Mouse (Mus musculus): ENCODE results near the gene Nrl. TPM values are rescaled to one million over a fixed set of nuclear protein-coding genes. Genes with fewer than 3 reads are reported as not detected.

Nrl gene
- polyA plus RNA-seq, 1 experiment = not detected

DNA sequence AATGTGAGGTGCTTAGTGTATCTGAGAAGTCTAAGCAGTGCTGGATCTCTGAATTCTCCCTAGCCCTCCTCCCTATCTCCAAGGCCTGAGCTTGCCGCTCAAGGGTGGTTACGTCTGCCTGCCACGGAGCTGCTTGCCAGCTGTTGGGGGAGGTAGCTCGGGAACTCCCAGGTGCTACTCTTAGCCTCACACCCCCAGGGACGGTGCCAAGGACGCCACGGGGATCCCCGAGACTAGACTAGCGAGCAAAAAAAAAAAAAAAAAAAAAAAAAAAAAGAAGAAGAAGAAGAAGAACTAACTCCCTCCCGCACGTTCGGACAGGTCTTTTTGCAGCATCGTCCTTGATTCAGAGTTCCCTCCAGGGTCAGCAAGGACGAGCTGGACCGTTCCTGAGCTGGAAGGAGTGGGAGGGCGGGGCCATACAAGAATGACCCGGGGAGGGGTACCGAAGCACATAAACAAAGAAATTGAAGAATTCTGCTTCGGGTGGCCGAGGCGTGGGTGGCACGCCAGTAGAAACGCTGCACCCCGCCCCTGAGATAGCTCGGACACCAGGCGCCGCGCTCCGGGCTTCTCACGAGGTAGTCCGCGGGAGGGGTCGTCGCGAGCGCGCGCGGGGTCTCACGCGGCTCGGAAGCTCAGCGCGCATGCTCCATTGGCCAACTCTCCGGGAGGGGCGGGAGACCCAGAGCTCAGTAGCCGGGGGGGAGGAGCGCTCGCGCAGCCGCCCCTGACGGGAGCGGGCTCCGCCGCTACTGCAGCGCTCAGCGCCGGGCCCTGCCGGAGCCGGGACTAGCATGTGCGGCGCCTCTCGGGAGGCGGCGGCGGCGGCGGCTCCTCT lies 34.2 kb downstream of the Nrl start, which contains the start of gene Carmil3:
Gene Carmil3, plus strand, starts transcription at position 291 of the 841 bp plus-strand sequence.
- WGBS = under 1% methylated on average over 68 of the region's 68 CpGs
- peaks cover 15% of the 10 kb centered on the region for H3K36me3 ChIP-seq (ENCODE audit: control insufficient read depth, insufficient read depth, low read length)
- H3K4me1 ChIP-seq (ENCODE audit: control insufficient read depth, insufficient read depth, insufficient read length, low read length) = peaks cover 5% of the 10 kb centered on the region; the same call in 1 of the 2 replicates
- H3K4me3 ChIP-seq (ENCODE audit: low read depth, low read length) = peak within 1 kb of the TSS; percentile 73
- H3K27ac ChIP-seq (ENCODE audit: insufficient read depth, low read depth, low read length) = no peak within 1 kb of the TSS
- TF ChIP-seq CTCF (IDR thresholded peaks at IDR 0.05; ENCODE audit: extremely low read depth, insufficient read length, insufficient replicate concordance, low read depth, low read length) (no peak), POLR2A (IDR thresholded peaks at IDR 0.05; ENCODE audit: low read depth, low read length) (no peak)
- H3K27me3 ChIP-seq (ENCODE audit: control insufficient read depth, insufficient read depth, low read length) = peaks cover 9% of the 10 kb centered on the region; the same call in 1 of the 2 replicates

DNA sequence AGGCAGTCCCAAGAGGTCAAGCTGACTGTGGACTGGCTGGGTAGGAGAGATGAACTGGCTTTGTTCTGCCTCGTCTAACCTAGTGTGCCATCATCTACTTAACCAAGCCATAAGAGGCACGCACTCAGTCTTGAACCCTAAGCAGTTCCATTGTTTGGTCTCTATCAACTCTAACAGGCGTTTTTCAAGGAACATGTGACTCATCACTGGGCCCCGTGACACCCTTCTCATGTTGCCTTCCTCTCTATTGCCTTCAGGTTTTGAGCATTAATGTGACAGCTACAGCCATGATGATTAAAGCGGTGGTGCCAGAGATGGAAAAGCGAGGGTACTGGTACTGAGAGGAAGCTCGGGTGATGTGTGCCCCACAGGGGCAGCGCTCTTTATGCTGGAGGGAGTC lies 37.9 kb downstream of the Nrl start:
- TF ChIP-seq CTCF (IDR thresholded peaks at IDR 0.05; ENCODE audit: extremely low read depth, insufficient read length, insufficient replicate concordance, low read depth, low read length) = no peak
- TF ChIP-seq POLR2A (IDR thresholded peaks at IDR 0.05; ENCODE audit: low read depth, low read length) = no peak
- no peak overlapping the region for H3K4me3 ChIP-seq (ENCODE audit: low read depth, low read length)
- peaks cover 22% of the 10 kb centered on the region for H3K36me3 ChIP-seq (ENCODE audit: control insufficient read depth, insufficient read depth, low read length)
- WGBS = 87% methylated on average over 8 of the region's 8 CpGs
- H3K4me1 ChIP-seq (ENCODE audit: control insufficient read depth, insufficient read depth, insufficient read length, low read length) = peaks cover 5% of the 10 kb centered on the region; the same call in 1 of the 2 replicates
- H3K27ac ChIP-seq (ENCODE audit: insufficient read depth, low read depth, low read length) = no peak overlapping the region
- peaks cover 9% of the 10 kb centered on the region; the same call in 1 of the 2 replicates for H3K27me3 ChIP-seq (ENCODE audit: control insufficient read depth, insufficient read depth, low read length)

DNA sequence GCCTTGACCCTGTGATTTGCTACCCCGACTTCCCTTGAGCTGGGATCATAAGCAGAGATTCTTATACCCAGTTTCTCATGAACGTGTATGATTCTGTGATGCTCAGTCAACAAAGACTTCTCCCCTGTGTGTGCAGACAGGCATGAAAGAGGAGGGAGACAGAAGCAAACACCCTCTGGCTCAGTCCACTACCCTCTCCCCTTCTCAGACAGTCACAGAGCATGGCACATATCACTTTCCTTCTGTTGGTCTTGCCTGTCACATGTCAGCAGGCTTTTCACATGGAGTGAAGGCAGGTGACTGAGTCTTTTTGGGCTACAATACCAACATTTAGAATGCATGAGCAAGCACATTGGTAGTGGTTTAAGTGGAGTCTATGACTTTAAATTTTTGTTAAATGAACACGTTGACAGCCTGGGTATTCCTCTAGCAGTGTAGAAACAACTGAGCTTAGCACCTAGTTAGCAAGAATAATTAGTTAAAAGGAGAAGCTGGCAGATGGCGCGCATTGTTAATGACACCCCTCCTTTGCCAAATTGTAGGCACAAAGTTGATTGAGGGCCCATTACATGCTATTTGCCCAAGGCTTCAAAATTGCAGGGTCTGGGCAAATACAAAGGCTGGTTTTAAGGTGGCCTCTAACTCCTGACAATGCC lies 40.2 kb downstream of the Nrl start:
- peaks cover 4% of the 10 kb centered on the region for H3K4me1 ChIP-seq (ENCODE audit: control insufficient read depth, insufficient read depth, insufficient read length, low read length)
- no peak overlapping the region for H3K4me3 ChIP-seq (ENCODE audit: low read depth, low read length)
- peaks cover 29% of the 10 kb centered on the region for H3K36me3 ChIP-seq (ENCODE audit: control insufficient read depth, insufficient read depth, low read length)
- no peak overlapping the region for H3K27ac ChIP-seq (ENCODE audit: insufficient read depth, low read depth, low read length)
- WGBS = 86% methylated on average over 5 of the region's 5 CpGs
- TF ChIP-seq CTCF (IDR thresholded peaks at IDR 0.05; ENCODE audit: extremely low read depth, insufficient read length, insufficient replicate concordance, low read depth, low read length) (no peak), POLR2A (IDR thresholded peaks at IDR 0.05; ENCODE audit: low read depth, low read length) (no peak)
- no peaks in the 10 kb centered on the region for H3K27me3 ChIP-seq (ENCODE audit: control insufficient read depth, insufficient read depth, low read length)

DNA sequence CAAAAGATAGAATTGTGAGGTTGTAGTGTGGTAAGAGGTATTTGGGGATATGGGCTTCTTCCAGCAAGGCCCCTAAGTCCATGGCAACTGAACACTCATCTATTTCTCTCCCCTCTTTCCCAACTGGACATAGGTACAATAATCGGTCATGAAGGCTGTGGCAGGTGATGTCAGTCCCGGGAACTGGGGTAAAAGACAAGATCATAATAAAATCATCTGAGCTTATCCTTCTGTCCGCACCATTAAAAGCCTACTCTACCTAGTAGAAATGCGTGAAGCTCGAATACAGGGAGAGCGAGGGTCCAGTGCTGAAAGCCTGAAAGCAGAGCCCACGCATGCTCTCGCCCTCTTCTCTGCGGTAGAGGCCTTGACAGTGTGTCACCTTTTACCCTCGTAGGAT lies 45.2 kb downstream of the Nrl start:
- no peak overlapping the region for H3K27ac ChIP-seq (ENCODE audit: insufficient read depth, low read depth, low read length)
- H3K27me3 ChIP-seq (ENCODE audit: control insufficient read depth, insufficient read depth, low read length) = no peaks in the 10 kb centered on the region
- peaks cover 4% of the 10 kb centered on the region for H3K4me1 ChIP-seq (ENCODE audit: control insufficient read depth, insufficient read depth, insufficient read length, low read length)
- TF ChIP-seq POLR2A (IDR thresholded peaks at IDR 0.05; ENCODE audit: low read depth, low read length) = no peak
- no peak for TF ChIP-seq CTCF (IDR thresholded peaks at IDR 0.05; ENCODE audit: extremely low read depth, insufficient read length, insufficient replicate concordance, low read depth, low read length)
- WGBS = 40% methylated on average over 10 of the region's 10 CpGs
- peak overlapping the region; percentile 33 for H3K4me3 ChIP-seq (ENCODE audit: low read depth, low read length)
- H3K36me3 ChIP-seq (ENCODE audit: control insufficient read depth, insufficient read depth, low read length) = peaks cover 13% of the 10 kb centered on the region

DNA sequence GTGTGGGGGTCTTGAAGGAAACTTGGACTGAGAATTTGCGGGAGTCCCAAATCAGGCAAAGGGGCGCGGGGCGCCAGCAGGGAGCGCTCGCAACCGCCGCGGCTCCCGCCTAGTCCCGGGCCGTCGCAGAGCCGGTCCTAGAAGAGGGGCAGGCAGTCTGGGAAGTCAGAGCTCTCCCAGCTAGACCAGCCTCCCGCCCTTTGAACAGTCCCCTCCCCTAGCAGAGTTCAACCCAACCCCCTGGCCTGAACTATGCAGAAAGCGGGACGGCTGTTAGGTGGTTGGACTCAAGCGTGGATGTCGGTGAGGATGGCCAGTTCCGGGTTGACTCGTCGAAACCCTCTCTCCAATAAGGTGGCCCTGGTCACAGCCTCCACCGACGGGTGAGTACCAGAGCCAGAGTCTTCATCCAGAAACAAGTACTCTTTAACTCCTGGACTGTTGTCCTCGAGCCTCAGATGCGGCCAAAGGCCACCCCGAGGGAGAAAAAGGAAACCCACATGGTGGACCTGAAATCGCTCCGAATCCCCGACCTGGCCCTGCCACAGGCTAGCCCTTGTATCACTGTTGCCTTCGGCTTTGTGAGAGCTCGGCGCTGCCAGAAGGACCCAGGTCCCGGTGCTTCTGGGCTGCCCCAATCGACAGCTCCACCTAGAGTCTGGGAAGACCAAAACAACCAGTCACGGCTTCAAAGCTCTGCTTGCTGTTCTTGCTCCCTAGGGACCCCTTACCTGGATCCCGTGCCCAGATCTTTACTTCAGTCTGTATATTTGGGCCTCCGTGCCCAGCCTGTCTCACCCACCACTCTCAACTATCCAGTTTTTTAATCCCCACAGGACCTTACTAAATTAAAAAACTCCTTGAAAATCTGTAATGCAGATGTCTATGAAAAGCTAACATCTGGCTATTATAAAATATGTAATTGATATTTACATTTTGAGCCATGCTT lies 45.9 kb downstream of the Nrl start, which contains the start of gene Dhrs4:
Gene Dhrs4, plus strand, starts transcription at position 108 of the 949 bp plus-strand sequence.
- WGBS = under 1% methylated on average over 38 of the region's 38 CpGs
- TF ChIP-seq POLR2A (IDR thresholded peaks at IDR 0.05; ENCODE audit: low read depth, low read length) (peak; percentile 36; the same call in 1 of the 2 replicates), CTCF (IDR thresholded peaks at IDR 0.05; ENCODE audit: extremely low read depth, insufficient read length, insufficient replicate concordance, low read depth, low read length) (peak; percentile 74)
- H3K27ac ChIP-seq (ENCODE audit: insufficient read depth, low read depth, low read length) = peak within 1 kb of the TSS; percentile 97
- H3K36me3 ChIP-seq (ENCODE audit: control insufficient read depth, insufficient read depth, low read length) = peaks cover 8% of the 10 kb centered on the region
- H3K4me3 ChIP-seq (ENCODE audit: low read depth, low read length) = peak within 1 kb of the TSS; percentile 87
- no peaks in the 10 kb centered on the region for H3K27me3 ChIP-seq (ENCODE audit: control insufficient read depth, insufficient read depth, low read length)
- H3K4me1 ChIP-seq (ENCODE audit: control insufficient read depth, insufficient read depth, insufficient read length, low read length) = peaks cover 4% of the 10 kb centered on the region

DNA sequence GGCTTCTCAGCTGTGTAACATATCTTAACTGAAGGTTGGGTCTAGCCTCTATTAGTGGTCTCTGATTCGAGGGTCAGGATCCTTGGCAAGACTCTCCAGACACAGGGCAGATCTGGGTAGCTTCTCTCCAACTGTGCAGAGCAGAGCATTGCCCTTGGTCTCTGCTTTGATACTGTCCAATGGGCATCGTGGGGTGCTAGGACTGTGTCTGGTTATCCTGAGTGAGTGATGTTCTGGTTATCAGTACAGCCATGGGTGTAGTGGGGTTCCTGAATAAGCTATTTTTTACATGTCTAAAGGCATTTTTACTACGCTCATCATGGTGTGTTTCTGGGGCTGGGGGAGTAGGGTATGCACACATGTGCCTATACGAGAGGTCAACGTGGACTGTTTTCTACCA lies 47.0 kb downstream of the Nrl start:
- Histone ChIP-seq H3K27me3 (ENCODE audit: control insufficient read depth, insufficient read depth, low read length) (no peaks in the 10 kb centered on the region), H3K27ac (ENCODE audit: insufficient read depth, low read depth, low read length) (peak overlapping the region; percentile 97; the same call in 1 of the 2 replicates), H3K4me3 (ENCODE audit: low read depth, low read length) (no peak overlapping the region), H3K36me3 (ENCODE audit: control insufficient read depth, insufficient read depth, low read length) (peaks cover 7% of the 10 kb centered on the region), H3K4me1 (ENCODE audit: control insufficient read depth, insufficient read depth, insufficient read length, low read length) (peaks cover 4% of the 10 kb centered on the region)
- TF ChIP-seq CTCF (IDR thresholded peaks at IDR 0.05; ENCODE audit: extremely low read depth, insufficient read length, insufficient replicate concordance, low read depth, low read length) = no peak
- no peak for TF ChIP-seq POLR2A (IDR thresholded peaks at IDR 0.05; ENCODE audit: low read depth, low read length)
- 71% methylated on average over 5 of the region's 5 CpGs for WGBS
